Mouse (Mus musculus) heart, embryonic 14.5 days (tissue): ENCODE measurements around the gene Atf3. TPM values are rescaled to one million over a fixed set of nuclear protein-coding genes. Genes with fewer than 3 reads are reported as not detected.

Source experiments
- ATAC-seq: fragments of 200-750 bp; cut with Nextera tagmentation; 2 replicates; pipeline ENCODE4 v1.8.0; 2017; ENCODE audit warnings: low read depth, moderate TSS enrichment; ENCODE audit not compliant: insufficient number of reproducible peaks, insufficient read depth, low FRiP score
- H3K27ac ChIP-seq, 2 experiments: fragments of 200-500 bp in 1 of 2; fragments of 300-500 bp in 1 of 2; sonication (generic) in 1 of 2; replicated peaks in 1 of 2; 2 replicates each; pipeline ENCODE4 v1.5.1; 2012 to 2014; ENCODE audit warnings: low read depth in 2 of 2, low read length in 2 of 2, control low read depth in 1 of 2, mild to moderate bottlenecking in 1 of 2, mixed read lengths in 1 of 2; ENCODE audit not compliant: control insufficient read depth in 1 of 2, insufficient read depth in 1 of 2
- H3K27me3 ChIP-seq: fragments of 300-500 bp; sonication (generic); 2 replicates; pipeline ENCODE4 v1.6.1; 2014; ENCODE audit warnings: mild to moderate bottlenecking, low read length, control low read depth; ENCODE audit not compliant: control insufficient read depth, insufficient read depth
- H3K36me3 ChIP-seq: fragments of 300-500 bp; sonication (generic); 2 replicates; pipeline ENCODE4 v1.6.1; 2014; ENCODE audit warnings: mild to moderate bottlenecking, control low read depth, low read length, mixed read lengths; ENCODE audit not compliant: control insufficient read depth, insufficient read depth
- H3K4me1 ChIP-seq, 2 experiments: fragments of 200-500 bp in 1 of 2; fragments of 300-500 bp in 1 of 2; sonication (generic) in 1 of 2; 2 replicates each; pipeline ENCODE4 v1.6.1; 2012 to 2014; ENCODE audit warnings: low read length in 2 of 2, control low read depth in 1 of 2, mixed read lengths in 1 of 2; ENCODE audit not compliant: control insufficient read depth in 2 of 2, insufficient read depth in 2 of 2
- H3K4me2 ChIP-seq: fragments of 300-500 bp; sonication (generic); 2 replicates; pipeline ENCODE4 v1.6.1; 2014; ENCODE audit warnings: mild to moderate bottlenecking, low read length
- H3K4me3 ChIP-seq, 2 experiments: fragments of 200-500 bp in 1 of 2; fragments of 300-500 bp in 1 of 2; sonication (generic) in 1 of 2; 2 replicates each; pipeline ENCODE4 v1.5.1; 2012 to 2014; ENCODE audit warnings: low read length in 2 of 2, mild to moderate bottlenecking in 2 of 2, control low read depth in 1 of 2, low read depth in 1 of 2, moderate library complexity in 1 of 2; ENCODE audit not compliant: control insufficient read depth in 1 of 2, insufficient read depth in 1 of 2
- H3K9ac ChIP-seq: fragments of 300-500 bp; sonication (generic); 2 replicates; pipeline ENCODE4 v1.6.1; 2014; ENCODE audit warnings: mild to moderate bottlenecking, low read length
- H3K9me3 ChIP-seq: fragments of 300-500 bp; sonication (generic); 2 replicates; pipeline ENCODE4 v1.6.1; 2016; ENCODE audit warnings: low read length, control low read depth; ENCODE audit not compliant: control insufficient read depth
- WGBS: fragments of 180-500 bp; shearing (Covaris S2); extraction: QIAGEN DNeasy Blood & Tissue Kit; methylation state at CpG from one replicate; pipeline ENCODE4 v1.1.7; 2014; 5-methylcytosine and 5-hydroxymethylcytosine counted together
- polyA plus RNA-seq: library from polyadenylated mRNA; unstranded; fragments of >200 nt; fragmentation: Nextera tagmentation; extraction: Ambion mirVana; gene quantifications from 2 replicates; pipeline ENCODE4 v1.2.1, GENCODE M21; 2014

Atf3 gene
- polyA plus RNA-seq, 1 experiment from 2014 or later, result 15.6 TPM

- Histone ChIP-seq H3K4me2 (no peak overlapping the region), H3K27ac (no peak overlapping the region), H3K4me3 (no peak overlapping the region), H3K9me3 (no peaks in the 10 kb centered on the region), H3K9ac (no peak overlapping the region), H3K36me3 (no peaks in the 10 kb centered on the region), H3K27me3 (no peaks in the 10 kb centered on the region), H3K4me1 (peaks cover 9 to 11% of the 10 kb centered on the region in 2 experiments; a peak in 3 of 4 replicates)
- ATAC-seq, result no peak
- 63% methylated on average over 8 of the region's 8 CpGs for WGBS
Measured at GRCm38 (mm10) chr1:191220588-191220987, 2.7 kb upstream of the Atf3 start.

GRCm38 (mm10) chr1:191219748-191220147 lies 1.9 kb upstream of the Atf3 start:
- Histone ChIP-seq H3K9me3 (no peaks in the 10 kb centered on the region), H3K9ac (no peak overlapping the region), H3K27me3 (no peaks in the 10 kb centered on the region), H3K4me2 (no peak overlapping the region), H3K36me3 (no peaks in the 10 kb centered on the region), H3K4me3 (no peak overlapping the region), H3K27ac (no peak overlapping the region), H3K4me1 (peaks cover 7% of the 10 kb centered on the region in 2 experiments; a peak in 3 of 4 replicates)
- WGBS, result 93% methylated on average over 1 of the region's 1 CpGs
- no peak for ATAC-seq

- H3K36me3 ChIP-seq, result no peaks in the 10 kb centered on the region
- H3K27ac ChIP-seq, result no peak overlapping the region
- WGBS, result 78% methylated on average over 5 of the region's 5 CpGs
- H3K9ac ChIP-seq, result no peak overlapping the region
- no peaks in the 10 kb centered on the region for H3K9me3 ChIP-seq
- H3K4me1 ChIP-seq, result peaks cover under 1 to 4% of the 10 kb centered on the region in 2 experiments; a peak in 1 of 4 replicates
- no peaks in the 10 kb centered on the region for H3K27me3 ChIP-seq
- H3K4me3 ChIP-seq, result no peak overlapping the region
- H3K4me2 ChIP-seq, result no peak overlapping the region
- no peak for ATAC-seq
Measured at GRCm38 (mm10) chr1:191218583-191218982, 744 bp upstream of the Atf3 start.

GRCm38 (mm10) chr1:191215776-191216661 lies 1.8 kb downstream of the Atf3 start:
- H3K9me3 ChIP-seq, result no peaks in the 10 kb centered on the region
- peak overlapping the region; percentile 50 for H3K4me2 ChIP-seq
- H3K36me3 ChIP-seq, result no peaks in the 10 kb centered on the region
- ATAC-seq, result no peak
- H3K27ac ChIP-seq, result no peak overlapping the region
- peak overlapping the region; percentile 34; the same call in 1 of the 2 replicates for H3K9ac ChIP-seq
- WGBS, result 27% methylated on average over 19 of the region's 19 CpGs
- no peaks in the 10 kb centered on the region for H3K27me3 ChIP-seq
- H3K4me3 ChIP-seq, result no peak overlapping the region
- peaks cover 0 to 4% of the 10 kb centered on the region in 2 experiments; a peak in 1 of 4 replicates for H3K4me1 ChIP-seq

GRCm38 (mm10) chr1:191211096-191211495 lies 6.7 kb downstream of the Atf3 start:
- no peak for ATAC-seq
- H3K27me3 ChIP-seq, result no peaks in the 10 kb centered on the region
- no peaks in the 10 kb centered on the region for H3K9me3 ChIP-seq
- 24% methylated on average over 2 of the region's 2 CpGs for WGBS
- no peak overlapping the region for H3K4me3 ChIP-seq
- H3K27ac ChIP-seq, result no peak overlapping the region
- no peak overlapping the region for H3K9ac ChIP-seq
- H3K36me3 ChIP-seq, result no peaks in the 10 kb centered on the region
- H3K4me1 ChIP-seq, result no peaks in the 10 kb centered on the region
- no peak overlapping the region for H3K4me2 ChIP-seq

GRCm38 (mm10) chr1:191205791-191206190 lies 12.0 kb downstream of the Atf3 start:
- Histone ChIP-seq H3K4me2 (no peak overlapping the region), H3K9ac (no peak overlapping the region), H3K27ac (no peak overlapping the region), H3K9me3 (no peaks in the 10 kb centered on the region), H3K4me1 (no peaks in the 10 kb centered on the region), H3K36me3 (no peaks in the 10 kb centered on the region), H3K27me3 (no peaks in the 10 kb centered on the region), H3K4me3 (no peak overlapping the region)
- no peak for ATAC-seq
- 74% methylated on average over 5 of the region's 5 CpGs for WGBS

GRCm38 (mm10) chr1:191204876-191205275 lies 13.0 kb downstream of the Atf3 start:
- no peaks in the 10 kb centered on the region for H3K4me1 ChIP-seq
- H3K4me3 ChIP-seq, result no peak overlapping the region
- 66% methylated on average over 5 of the region's 5 CpGs for WGBS
- no peak overlapping the region for H3K9ac ChIP-seq
- H3K27me3 ChIP-seq, result no peaks in the 10 kb centered on the region
- no peaks in the 10 kb centered on the region for H3K9me3 ChIP-seq
- H3K36me3 ChIP-seq, result no peaks in the 10 kb centered on the region
- no peak for ATAC-seq
- no peak overlapping the region for H3K4me2 ChIP-seq
- no peak overlapping the region for H3K27ac ChIP-seq
